ENCODE assay signal across 1 mouse cellular context in the genomic region with DNA sequence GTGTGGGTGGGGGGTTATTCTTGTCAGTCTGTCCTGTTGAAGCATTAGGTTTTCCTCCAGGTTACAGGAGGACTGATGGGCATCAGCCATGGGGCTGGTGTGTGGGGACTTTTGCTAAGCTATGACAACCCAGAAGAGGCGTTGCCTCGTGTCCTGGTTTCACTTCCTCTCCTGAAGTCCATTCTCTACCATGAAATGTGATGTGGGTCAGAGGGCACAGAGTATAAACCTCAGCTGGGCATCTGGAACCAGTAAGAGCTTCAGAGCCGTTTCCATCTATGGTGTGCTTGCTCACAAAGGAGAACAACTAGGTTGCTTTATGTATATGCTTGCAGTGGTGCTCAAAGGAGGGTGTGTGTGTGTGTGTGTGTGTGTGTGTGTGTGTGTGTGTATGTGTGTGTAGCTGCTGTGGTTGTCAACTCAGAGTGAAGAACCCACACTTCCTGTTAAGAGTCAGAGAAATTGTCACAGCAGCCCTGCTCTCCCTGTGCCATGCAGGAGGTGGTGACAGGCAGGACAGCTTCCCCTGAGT.
TF ChIP-seq lines count a peak whose summit lies in the region.

No protein-coding gene starts in this region.

TF ChIP-seq in CH12.LX, 34 proteins besides CTCF, POLR2A, EP300 and RAD21:
- TF ChIP-seq RCOR1 (conservative IDR thresholded peaks at IDR 0.05; ENCODE audit: low read depth, low read length) (peak; percentile 69; the same call in 1 of the 2 replicates), UBTF (IDR thresholded peaks at IDR 0.05; ENCODE audit: low read depth, low read length) (no peak), GABPA (IDR thresholded peaks at IDR 0.05; ENCODE audit: insufficient replicate concordance, low read depth, low read length) (no peak), TCF12 (IDR thresholded peaks at IDR 0.05; ENCODE audit: low read depth, low read length) (peak; percentile 71), BHLHE40 (IDR thresholded peaks at IDR 0.05; ENCODE audit: low read depth, low read length) (peak; percentile 75), ZC3H11A (IDR thresholded peaks at IDR 0.05; ENCODE audit: low read depth, low read length) (no peak), ZMIZ1 (IDR thresholded peaks at IDR 0.05; ENCODE audit: low read depth, low read length) (peak; percentile 51), MEF2A (IDR thresholded peaks at IDR 0.05; ENCODE audit: borderline replicate concordance, low read depth, low read length) (peak; percentile 78), KAT2A (IDR thresholded peaks at IDR 0.05; ENCODE audit: insufficient replicate concordance, low read length) (0 out of 2 replicates have a peak, but pooled peaks have one; percentile 26), MAZ (IDR thresholded peaks at IDR 0.05; ENCODE audit: low read depth, low read length) (peak; percentile 77; the same call in 1 of the 2 replicates), ELF1 (IDR thresholded peaks at IDR 0.05; ENCODE audit: low read depth, low read length) (peak; percentile 70), MAX (IDR thresholded peaks at IDR 0.05; ENCODE audit: low read length) (peak; percentile 89), MXI1 (IDR thresholded peaks at IDR 0.05; ENCODE audit: low read depth, low read length) (peak; percentile 71), POLR2AphosphoS2 (IDR thresholded peaks at IDR 0.05; ENCODE audit: low read depth, low read length) (peak; percentile 46; the same call in 1 of the 2 replicates), NELFE (IDR thresholded peaks at IDR 0.05; ENCODE audit: low read depth, low read length) (peak; percentile 67; the same call in 1 of the 2 replicates), HCFC1 (IDR thresholded peaks at IDR 0.05; ENCODE audit: low read depth, low read length) (peak; percentile 53), ZKSCAN1 (IDR thresholded peaks at IDR 0.05; ENCODE audit: borderline replicate concordance, low read depth, low read length) (no peak), CHD2 (IDR thresholded peaks at IDR 0.05; ENCODE audit: low read length) (peak; percentile 60), ETS1 (conservative IDR thresholded peaks at IDR 0.05; ENCODE audit: low read depth, low read length) (peak; percentile 69), USF1 (IDR thresholded peaks at IDR 0.05; ENCODE audit: low read depth, low read length) (no peak), MAFK (IDR thresholded peaks at IDR 0.05; ENCODE audit: insufficient replicate concordance, low read length) (0 out of 2 replicates have a peak, but pooled peaks have one; percentile 24), SIN3A (IDR thresholded peaks at IDR 0.05; ENCODE audit: low read length) (peak; percentile 72), JUN (IDR thresholded peaks at IDR 0.05; ENCODE audit: insufficient read depth, low read depth, low read length) (peak; percentile 22; the same call in 1 of the 2 replicates), USF2 (conservative IDR thresholded peaks at IDR 0.05; ENCODE audit: low read depth, low read length) (no peak), PAX5 (IDR thresholded peaks at IDR 0.05; ENCODE audit: low read length) (no peak), JUND (conservative IDR thresholded peaks at IDR 0.05; ENCODE audit: low read depth, low read length) (no peak; the same call in 1 of the 2 replicates), ZNF384 (IDR thresholded peaks at IDR 0.05; ENCODE audit: low read depth, low read length) (no peak), E2F4 (IDR thresholded peaks at IDR 0.05; ENCODE audit: insufficient replicate concordance, low read depth, low read length) (no peak), NRF1 (IDR thresholded peaks at IDR 0.05; ENCODE audit: low read depth, low read length) (no peak), SMC3 (IDR thresholded peaks at IDR 0.05; ENCODE audit: low read depth, low read length) (peak; percentile 20; the same call in 1 of the 2 replicates), TBP (conservative IDR thresholded peaks at IDR 0.05; ENCODE audit: low read depth, low read length) (peak; percentile 67; the same call in 1 of the 2 replicates), MYC (IDR thresholded peaks at IDR 0.05; ENCODE audit: low read depth, low read length) (peak; percentile 97), CHD1 (IDR thresholded peaks at IDR 0.05; ENCODE audit: low read depth, low read length) (no peak), IRF4 (IDR thresholded peaks at IDR 0.05; ENCODE audit: low read depth, low read length) (peak; percentile 99)
